Mouse (Mus musculus) intestine, embryonic 16.5 days (tissue): ENCODE data around the gene Vamp1. TPM values are rescaled to one million over a fixed set of nuclear protein-coding genes. Genes with fewer than 3 reads are reported as not detected.

Experiments used
- ATAC-seq: fragments of 200-750 bp; cut with Nextera tagmentation; 2 replicates; pipeline ENCODE4 v1.8.0; 2017; ENCODE audit warnings: moderate TSS enrichment, moderate library complexity
- H3K27ac ChIP-seq: fragments of 300-500 bp; sonication (generic); 2 replicates; pipeline ENCODE4 v1.5.1; 2014; ENCODE audit warnings: mild to moderate bottlenecking, low read length
- H3K27me3 ChIP-seq: fragments of 300-500 bp; sonication (generic); replicated peaks from 2 replicates; pipeline ENCODE4 v1.6.1; 2014; ENCODE audit warnings: low read length, control low read depth, mixed read lengths; ENCODE audit not compliant: control insufficient read depth, insufficient read depth
- H3K36me3 ChIP-seq: fragments of 300-500 bp; sonication (generic); 2 replicates; pipeline ENCODE4 v1.6.1; 2014; ENCODE audit warnings: low read length, control low read depth; ENCODE audit not compliant: control insufficient read depth, insufficient read depth
- H3K4me1 ChIP-seq: fragments of 300-500 bp; sonication (generic); 2 replicates; pipeline ENCODE4 v1.6.1; 2014; ENCODE audit warnings: low read length, control low read depth, mixed read lengths; ENCODE audit not compliant: control insufficient read depth, insufficient read depth
- H3K4me2 ChIP-seq: fragments of 300-500 bp; sonication (generic); 2 replicates; pipeline ENCODE4 v1.6.1; 2014; ENCODE audit warnings: low read depth, low read length, control low read depth
- H3K4me3 ChIP-seq: fragments of 300-500 bp; sonication (generic); 2 replicates; pipeline ENCODE4 v1.5.1; 2014; ENCODE audit warnings: mild to moderate bottlenecking, low read length
- H3K9ac ChIP-seq: fragments of 300-500 bp; sonication (generic); 2 replicates; pipeline ENCODE4 v1.6.1; 2014; ENCODE audit warnings: low read depth, low read length
- H3K9me3 ChIP-seq: fragments of 300-500 bp; sonication (generic); 2 replicates; pipeline ENCODE4 v1.6.1; 2016; ENCODE audit warnings: low read length, control low read depth; ENCODE audit not compliant: control insufficient read depth
- WGBS: fragments of 180-500 bp; shearing (Covaris S2); extraction: QIAGEN DNeasy Blood & Tissue Kit; methylation state at CpG from one replicate; pipeline ENCODE4 v1.1.7; 2014; 5-methylcytosine and 5-hydroxymethylcytosine counted together
- polyA plus RNA-seq: library from polyadenylated mRNA; unstranded; fragments of >200 nt; fragmentation: Nextera tagmentation; extraction: Ambion mirVana; gene quantifications from 2 replicates; pipeline ENCODE4 v1.2.1, GENCODE M21; 2015

Vamp1 gene
- polyA plus RNA-seq, 1 experiment from 2014 or later = 5.9 TPM

DNA sequence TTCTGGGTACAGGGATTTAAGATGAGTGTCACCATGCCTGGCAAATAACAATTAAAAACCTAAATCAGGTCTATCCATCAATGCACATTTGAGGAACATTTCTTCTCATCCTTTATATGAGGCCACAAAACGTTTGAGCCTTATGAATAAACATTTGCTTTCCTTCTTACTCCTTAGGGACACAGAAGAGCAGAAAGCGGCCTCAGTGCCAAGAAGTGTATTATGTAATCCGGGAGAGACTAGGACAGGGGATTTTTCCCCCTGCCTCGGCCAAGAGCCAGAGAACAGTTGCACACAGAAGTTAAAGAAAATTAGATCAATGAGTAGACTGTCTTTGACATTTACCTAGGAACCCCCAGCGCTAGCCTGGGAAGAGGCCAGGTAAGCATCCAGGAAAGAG, 33.2 kb upstream of the Vamp1 start:
- H3K27ac ChIP-seq = no peak overlapping the region
- H3K4me1 ChIP-seq = no peaks in the 10 kb centered on the region
- peaks cover 36% of the 10 kb centered on the region for H3K36me3 ChIP-seq
- H3K9me3 ChIP-seq = no peaks in the 10 kb centered on the region
- no peak overlapping the region for H3K4me2 ChIP-seq
- no peak for ATAC-seq
- WGBS = 83% methylated on average over 5 of the region's 5 CpGs
- no peaks in the 10 kb centered on the region for H3K27me3 ChIP-seq
- no peak overlapping the region for H3K4me3 ChIP-seq
- no peak overlapping the region for H3K9ac ChIP-seq

DNA sequence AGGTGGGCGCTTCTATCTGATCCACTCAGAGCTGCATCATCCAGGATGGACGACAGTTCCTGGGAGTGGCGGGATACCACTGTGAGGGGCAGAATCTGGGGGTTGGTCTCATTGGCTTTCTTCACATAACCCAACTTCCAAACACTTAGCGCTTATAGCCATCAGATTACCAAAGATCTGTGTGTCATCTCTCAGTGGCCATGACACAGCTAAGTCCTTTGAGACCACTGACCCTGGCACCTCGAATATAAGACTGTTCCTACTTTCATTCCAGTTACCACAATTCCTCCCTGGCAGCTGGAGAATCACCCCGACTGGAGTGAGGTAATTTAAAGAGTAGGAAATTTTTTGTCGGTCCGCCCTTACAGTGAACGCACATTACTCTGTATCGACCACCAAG, 29.1 kb upstream of the Vamp1 start:
- Histone ChIP-seq H3K27me3 (no peaks in the 10 kb centered on the region), H3K4me1 (peaks cover 2% of the 10 kb centered on the region; the same call in 1 of the 2 replicates), H3K27ac (no peak overlapping the region), H3K36me3 (peaks cover 18% of the 10 kb centered on the region), H3K9me3 (no peaks in the 10 kb centered on the region), H3K4me3 (no peak overlapping the region), H3K9ac (no peak overlapping the region), H3K4me2 (no peak overlapping the region)
- WGBS = 93% methylated on average over 10 of the region's 10 CpGs
- ATAC-seq = no peak

DNA sequence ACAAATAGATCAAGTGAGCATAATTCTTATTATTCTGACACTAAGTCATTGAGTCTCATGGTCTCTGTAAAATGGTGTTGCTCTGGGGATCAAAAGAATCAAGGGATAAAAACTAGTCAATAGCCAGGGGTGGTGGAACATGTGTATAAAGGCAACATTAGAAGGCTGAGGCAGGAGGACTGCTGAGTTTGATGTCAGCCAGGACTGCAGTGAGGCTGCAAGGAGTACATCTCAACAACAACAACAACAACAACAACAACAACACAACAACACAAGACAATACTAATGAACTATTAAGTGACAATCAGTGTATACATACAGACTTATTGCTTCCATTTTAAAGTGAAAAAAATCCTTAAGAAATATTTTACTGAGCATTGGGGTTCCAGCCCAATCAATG, 24.5 kb upstream of the Vamp1 start:
- H3K4me3 ChIP-seq = peak overlapping the region; percentile 70
- H3K4me1 ChIP-seq = peaks cover 6% of the 10 kb centered on the region; the same call in 1 of the 2 replicates
- no peak for ATAC-seq
- H3K27me3 ChIP-seq = no peaks in the 10 kb centered on the region
- peak overlapping the region; percentile 78 for H3K9ac ChIP-seq
- no peaks in the 10 kb centered on the region for H3K9me3 ChIP-seq
- H3K27ac ChIP-seq = peak overlapping the region; percentile 86
- H3K36me3 ChIP-seq = no peaks in the 10 kb centered on the region
- peak overlapping the region; percentile 61 for H3K4me2 ChIP-seq

DNA sequence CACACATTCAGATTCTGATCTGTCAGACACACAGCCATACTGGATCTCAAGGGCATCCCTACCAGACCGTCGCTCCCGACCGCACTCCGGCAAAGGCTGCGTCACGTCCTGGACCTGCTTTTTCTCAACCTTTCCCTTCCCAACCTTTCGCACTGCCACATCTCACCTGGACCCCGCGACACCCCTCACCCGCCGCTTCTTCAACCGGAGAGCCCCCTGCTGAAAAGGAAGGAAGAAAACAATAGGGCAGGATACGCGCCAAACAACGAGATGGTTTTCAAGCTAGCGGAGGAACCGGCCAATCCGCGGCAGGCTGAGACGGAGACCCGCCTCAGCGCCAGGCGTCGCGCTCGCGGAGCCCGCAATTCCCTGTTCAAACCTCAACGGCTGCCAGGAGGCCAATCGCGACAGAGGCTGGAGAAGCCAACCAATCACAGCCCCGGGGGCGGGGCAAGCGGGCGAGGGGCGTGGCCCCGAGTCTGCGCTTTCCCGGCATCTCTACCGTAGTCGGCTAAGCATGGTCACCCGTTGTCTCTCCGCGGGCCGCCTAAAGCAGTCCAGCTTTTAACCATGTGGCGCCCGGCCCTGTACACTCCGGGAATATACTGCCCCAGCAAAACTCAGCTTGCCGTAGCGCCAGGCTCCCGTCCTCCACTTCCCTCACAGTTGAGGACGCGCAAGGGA, 23.9 kb upstream of the Vamp1 start, which contains the start of the genes Ncapd2 and Mrpl51:
Ncapd2 (minus strand) TSS at position 370 of the 684 bp plus-strand sequence.
Mrpl51 (plus strand) TSS at position 470 of the 684 bp plus-strand sequence.
- peak within 1 kb of the TSS; percentile 99 for H3K27ac ChIP-seq
- under 1% methylated on average over 53 of the region's 54 CpGs for WGBS
- no peaks in the 10 kb centered on the region for H3K9me3 ChIP-seq
- H3K27me3 ChIP-seq = no peaks in the 10 kb centered on the region
- peak; percentile 96 for ATAC-seq
- H3K36me3 ChIP-seq = no peaks in the 10 kb centered on the region
- peak within 1 kb of the TSS; percentile 81 for H3K4me2 ChIP-seq
- H3K9ac ChIP-seq = peak within 1 kb of the TSS; percentile 90
- H3K4me3 ChIP-seq = peak within 1 kb of the TSS; percentile 70
- H3K4me1 ChIP-seq = peaks cover 6% of the 10 kb centered on the region; the same call in 1 of the 2 replicates

DNA sequence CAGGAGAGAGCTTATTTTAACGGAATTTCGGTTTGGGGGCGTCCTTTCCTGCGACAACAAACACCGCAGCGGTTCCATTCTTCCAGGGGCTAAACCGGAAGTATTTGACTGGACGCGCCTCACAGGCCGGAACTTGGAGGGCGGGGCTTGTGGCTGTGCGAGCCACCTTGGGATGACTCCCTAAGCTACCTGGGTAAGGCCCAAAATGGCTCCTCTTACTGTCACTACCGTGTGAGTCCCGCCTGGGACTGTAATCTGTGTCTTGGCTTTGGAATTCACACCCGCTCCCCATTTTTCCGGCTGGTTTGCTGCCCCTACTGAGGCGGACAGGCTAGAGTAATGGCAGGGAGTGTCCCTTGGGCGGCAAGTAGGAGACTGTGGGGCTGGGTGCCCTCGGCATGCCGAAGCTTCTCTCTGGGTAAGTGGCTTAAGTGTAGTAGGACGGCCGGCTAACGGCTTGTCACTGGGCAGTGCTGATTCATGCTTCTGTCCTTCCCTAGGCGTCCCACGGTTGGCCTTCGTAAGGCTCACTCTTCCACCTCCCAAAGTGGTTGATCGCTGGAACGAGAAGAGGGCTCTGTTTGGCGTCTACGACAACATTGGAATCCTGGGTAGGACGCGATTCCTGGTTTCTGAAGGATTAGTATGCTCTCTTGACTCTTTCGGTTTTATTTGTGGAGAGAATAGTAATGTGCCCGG, 23.2 kb upstream of the Vamp1 start:
- no peaks in the 10 kb centered on the region for H3K9me3 ChIP-seq
- H3K4me3 ChIP-seq = peak overlapping the region; percentile 70
- no peaks in the 10 kb centered on the region for H3K36me3 ChIP-seq
- H3K27ac ChIP-seq = peak overlapping the region; percentile 99
- H3K27me3 ChIP-seq = no peaks in the 10 kb centered on the region
- H3K4me1 ChIP-seq = peaks cover 6% of the 10 kb centered on the region; the same call in 1 of the 2 replicates
- peak overlapping the region; percentile 90 for H3K9ac ChIP-seq
- peak overlapping the region; percentile 81 for H3K4me2 ChIP-seq
- WGBS = under 1% methylated on average over 34 of the region's 34 CpGs
- ATAC-seq = peak; percentile 96

DNA sequence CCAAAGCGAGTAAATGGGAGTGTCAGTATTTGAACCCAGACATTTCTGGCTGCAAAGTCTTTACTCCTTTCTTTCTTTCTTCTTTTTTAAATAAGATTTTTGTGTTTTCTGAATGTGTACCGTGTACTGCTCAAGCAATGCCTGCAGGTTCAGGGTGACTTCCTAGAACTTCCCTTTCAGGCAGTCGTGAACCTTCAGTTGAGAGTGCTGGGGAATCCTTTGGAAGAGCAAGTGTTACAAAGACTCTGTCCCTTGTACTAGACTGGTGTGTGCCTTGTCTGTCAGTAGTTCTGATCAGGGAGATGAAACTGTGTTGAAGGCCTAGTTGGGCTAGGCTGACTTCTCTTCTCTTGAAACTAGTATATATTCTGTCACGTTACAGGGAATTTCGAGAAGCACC, 22.5 kb upstream of the Vamp1 start:
- ATAC-seq = no peak
- H3K4me2 ChIP-seq = peak overlapping the region; percentile 81
- WGBS = 38% methylated on average over 5 of the region's 5 CpGs
- H3K4me3 ChIP-seq = peak overlapping the region; percentile 70
- H3K27me3 ChIP-seq = no peaks in the 10 kb centered on the region
- H3K27ac ChIP-seq = peak overlapping the region; percentile 99
- peaks cover 6% of the 10 kb centered on the region; the same call in 1 of the 2 replicates for H3K4me1 ChIP-seq
- H3K9ac ChIP-seq = peak overlapping the region; percentile 90
- no peaks in the 10 kb centered on the region for H3K36me3 ChIP-seq
- H3K9me3 ChIP-seq = no peaks in the 10 kb centered on the region

DNA sequence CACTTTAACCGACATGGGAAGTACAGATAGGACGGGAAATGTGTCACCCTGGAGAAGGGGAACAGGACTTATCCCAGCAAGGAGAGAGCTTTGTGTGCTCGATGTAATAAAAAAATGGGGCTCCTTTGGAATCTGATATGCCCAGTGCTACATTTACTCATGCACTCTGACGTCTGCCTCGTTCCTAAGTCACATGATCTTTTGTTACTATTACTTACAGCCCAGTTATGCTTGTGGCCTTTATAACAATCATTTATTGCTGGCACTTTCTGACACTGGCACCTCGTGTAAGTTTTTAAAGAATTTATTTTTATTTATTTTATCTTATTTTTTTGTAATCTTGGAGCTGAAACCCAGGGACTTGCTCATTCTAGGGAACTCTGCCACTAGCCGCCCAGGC, 22.0 kb upstream of the Vamp1 start:
- H3K27ac ChIP-seq = no peak overlapping the region
- peak overlapping the region; percentile 70 for H3K4me3 ChIP-seq
- no peak for ATAC-seq
- H3K36me3 ChIP-seq = no peaks in the 10 kb centered on the region
- no peaks in the 10 kb centered on the region for H3K9me3 ChIP-seq
- H3K27me3 ChIP-seq = no peaks in the 10 kb centered on the region
- no peak overlapping the region for H3K9ac ChIP-seq
- 56% methylated on average over 7 of the region's 7 CpGs for WGBS
- peaks cover 6% of the 10 kb centered on the region; the same call in 1 of the 2 replicates for H3K4me1 ChIP-seq
- peak overlapping the region; percentile 81; the same call in 1 of the 2 replicates for H3K4me2 ChIP-seq

DNA sequence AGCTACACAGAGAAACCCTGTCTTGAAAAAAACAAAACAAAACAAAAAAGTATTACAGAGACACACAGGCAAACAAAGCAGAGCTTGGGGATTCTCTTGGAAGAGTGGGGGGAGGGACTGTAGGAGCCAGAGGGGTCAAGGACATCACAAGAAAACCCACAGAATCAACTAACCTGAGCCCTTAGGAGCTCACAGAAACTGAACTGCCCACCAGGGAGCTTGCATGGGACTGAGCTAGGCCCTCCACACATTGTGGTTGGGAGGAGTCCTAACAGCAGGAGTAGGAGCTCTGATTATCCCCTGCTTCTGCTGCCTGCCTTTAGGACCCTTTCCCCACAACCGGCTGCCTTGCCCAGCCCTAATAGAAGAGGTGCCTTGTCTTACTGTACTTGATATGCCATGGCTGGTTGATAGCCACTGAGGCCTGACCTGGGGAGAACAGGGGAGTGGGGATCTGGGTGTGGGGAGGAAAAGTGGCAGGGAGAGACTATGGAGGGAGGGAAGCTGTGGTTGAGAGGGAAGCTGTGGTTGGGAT, 19.7 kb upstream of the Vamp1 start:
- H3K36me3 ChIP-seq = no peaks in the 10 kb centered on the region
- no peaks in the 10 kb centered on the region for H3K9me3 ChIP-seq
- no peak overlapping the region for H3K4me3 ChIP-seq
- no peaks in the 10 kb centered on the region for H3K27me3 ChIP-seq
- no peak overlapping the region for H3K9ac ChIP-seq
- peaks cover 6% of the 10 kb centered on the region; the same call in 1 of the 2 replicates for H3K4me1 ChIP-seq
- H3K27ac ChIP-seq = no peak overlapping the region
- H3K4me2 ChIP-seq = no peak overlapping the region
- WGBS = 45% methylated on average over 1 of the region's 1 CpGs
- ATAC-seq = no peak

DNA sequence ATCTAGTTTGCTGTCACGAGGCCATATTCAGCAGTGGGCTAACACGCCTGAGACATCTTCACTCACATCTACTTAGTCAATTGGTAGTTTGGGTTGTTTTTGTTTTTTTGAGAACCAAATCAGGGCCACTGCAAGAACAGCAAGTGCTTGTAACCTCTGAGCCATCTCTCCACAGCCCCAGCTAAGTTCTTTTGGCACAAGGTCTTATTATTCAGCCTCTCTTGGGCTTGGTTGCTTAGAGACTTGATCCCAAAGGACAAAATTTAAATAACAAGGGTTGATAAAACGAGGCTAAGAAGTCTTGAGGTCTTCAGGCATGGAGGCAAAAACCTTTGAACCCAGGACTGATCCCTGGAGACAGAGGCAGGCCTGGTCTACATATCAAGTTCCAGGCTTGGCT, 19.1 kb upstream of the Vamp1 start:
- no peak overlapping the region for H3K4me3 ChIP-seq
- no peaks in the 10 kb centered on the region for H3K9me3 ChIP-seq
- no peaks in the 10 kb centered on the region for H3K27me3 ChIP-seq
- H3K4me1 ChIP-seq = peaks cover 4% of the 10 kb centered on the region; the same call in 1 of the 2 replicates
- H3K9ac ChIP-seq = no peak overlapping the region
- ATAC-seq = no peak
- no peak overlapping the region for H3K27ac ChIP-seq
- WGBS = 67% methylated on average over 3 of the region's 3 CpGs
- no peaks in the 10 kb centered on the region for H3K36me3 ChIP-seq
- H3K4me2 ChIP-seq = no peak overlapping the region
